9 mouse cellular contexts compared by ENCODE assay signal in genomic region chr2:48539465-48540055, GRCm38 (mm10).
DNase-seq lines count a peak whose midpoint lies in the region; ATAC-seq and TF ChIP-seq lines count a peak whose summit lies in the region.
"Had no signal": no experiment of that assay in that cellular context is flagged by ENCODE, and none has a peak within 500 bp of the region (broad histone marks: within the 10 kb centered on the region; RNA-seq: fewer than 3 reads in every experiment).

No protein-coding gene starts in this region.

- ATAC-seq in neural tube, embryonic 11.5 days (ENCODE audit: insufficient read depth, low FRiP score, low TSS enrichment), result no peak
- ATAC-seq in kidney, postnatal 0 days (replicated peaks; ENCODE audit: low FRiP score, low read depth), result 0 out of 2 replicates have a peak, but pooled peaks have one; percentile 52
- no peak for ATAC-seq in neural tube, embryonic 13.5 days (ENCODE audit: low read depth)

- DNase-seq in neural tube, embryonic 11.5 days (ENCODE audit: low spot score), result no peak
- DNase-seq in neural tube, embryonic 10.5 days (ENCODE audit: extremely low spot score, low spot score), result no peak
- peak; percentile 78 for DNase-seq in heart, adult 9 months (ENCODE audit: low spot score in 2 of 2)
- DNase-seq in kidney, postnatal 0 days (ENCODE audit: low spot score), result peak; percentile 71
- DNase-seq in left cerebral cortex, adult 11 months (ENCODE audit: low spot score), result no peak
- no peak for DNase-seq in embryonic facial prominence, embryonic 10.5 days (ENCODE audit: low spot score)
- DNase-seq in right cerebral cortex, postnatal 10 days (ENCODE audit: low spot score in 2 of 2), result no peak

- no peaks in the 10 kb centered on the region for H3K9me3 ChIP-seq in neural tube, embryonic 11.5 days (ENCODE audit: control insufficient read depth, low read length)
- H3K9me3 ChIP-seq in kidney, postnatal 0 days (replicated peaks; ENCODE audit: low read length), result no peaks in the 10 kb centered on the region
- H3K9me3 ChIP-seq in neural tube, embryonic 13.5 days, result no peaks in the 10 kb centered on the region
- no peaks in the 10 kb centered on the region for H3K9me3 ChIP-seq in embryonic facial prominence, embryonic 10.5 days
- H3K9me3 ChIP-seq: G1E had no signal

- WGBS in neural tube, embryonic 11.5 days, result 59% methylated on average over 4 of the region's 4 CpGs
- 53% methylated on average over 4 of the region's 4 CpGs for WGBS in kidney, postnatal 0 days
- 55% methylated on average over 4 of the region's 4 CpGs for WGBS in neural tube, embryonic 13.5 days
- 72% methylated on average over 4 of the region's 4 CpGs for WGBS in embryonic facial prominence, embryonic 10.5 days

- no peak for TF ChIP-seq CTCF in kidney, postnatal 0 days (IDR thresholded peaks at IDR 0.05; ENCODE audit: low read depth)

- no peak overlapping the region for H3K4me2 ChIP-seq in neural tube, embryonic 11.5 days (ENCODE audit: low read depth)
- peak overlapping the region; percentile 37; the same call in 1 of the 2 replicates for H3K4me2 ChIP-seq in kidney, postnatal 0 days (ENCODE audit: low read length)
- peak overlapping the region; percentile 55 for H3K4me2 ChIP-seq in neural tube, embryonic 13.5 days

- H3K36me3 ChIP-seq in neural tube, embryonic 11.5 days (ENCODE audit: control insufficient read depth, insufficient read depth, low read length), result no peaks in the 10 kb centered on the region
- H3K36me3 ChIP-seq in kidney, postnatal 0 days (ENCODE audit: insufficient read depth, low read length), result no peaks in the 10 kb centered on the region
- H3K36me3 ChIP-seq in neural tube, embryonic 13.5 days, result no peaks in the 10 kb centered on the region
- H3K36me3 ChIP-seq in embryonic facial prominence, embryonic 10.5 days (replicated peaks), result no peaks in the 10 kb centered on the region
- H3K36me3 ChIP-seq: G1E had no signal

- H3K4me1 ChIP-seq in neural tube, embryonic 11.5 days (ENCODE audit: control insufficient read depth, insufficient read depth, low read length), result peaks cover 16% of the 10 kb centered on the region
- H3K4me1 ChIP-seq in kidney, postnatal 0 days (replicated peaks; ENCODE audit: insufficient read depth, low read length), result 0 out of 2 replicates have a peak, but pooled peaks cover 5% of the 10 kb centered on the region
- peaks cover 19% of the 10 kb centered on the region for H3K4me1 ChIP-seq in neural tube, embryonic 13.5 days (replicated peaks)
- H3K4me1 ChIP-seq in embryonic facial prominence, embryonic 10.5 days, result peaks cover 23% of the 10 kb centered on the region

- H3K27ac ChIP-seq in neural tube, embryonic 11.5 days (ENCODE audit: low read depth, low read length), result peak overlapping the region; percentile 42
- no peak overlapping the region for H3K27ac ChIP-seq in kidney, postnatal 0 days
- peak overlapping the region; percentile 85 for H3K27ac ChIP-seq in neural tube, embryonic 13.5 days (replicated peaks)
- H3K27ac ChIP-seq in embryonic facial prominence, embryonic 10.5 days (replicated peaks), result no peak overlapping the region; the same call in 1 of the 2 replicates

- H3K27me3 ChIP-seq in neural tube, embryonic 11.5 days (ENCODE audit: control insufficient read depth, insufficient read depth, low read length), result no peaks in the 10 kb centered on the region
- H3K27me3 ChIP-seq in kidney, postnatal 0 days (ENCODE audit: insufficient read depth, low read length), result no peaks in the 10 kb centered on the region
- H3K27me3 ChIP-seq in neural tube, embryonic 13.5 days, result no peaks in the 10 kb centered on the region
- no peaks in the 10 kb centered on the region for H3K27me3 ChIP-seq in embryonic facial prominence, embryonic 10.5 days (replicated peaks; ENCODE audit: low read depth, poor library complexity, severe bottlenecking)

- no peak overlapping the region for H3K9ac ChIP-seq in neural tube, embryonic 11.5 days (ENCODE audit: low read length)
- no peak overlapping the region for H3K9ac ChIP-seq in kidney, postnatal 0 days (ENCODE audit: low read depth, low read length)
- H3K9ac ChIP-seq in neural tube, embryonic 13.5 days, result peak overlapping the region; percentile 60; the same call in 1 of the 2 replicates

- H3K4me3 ChIP-seq in neural tube, embryonic 11.5 days (ENCODE audit: low read depth, low read length), result no peak overlapping the region
- no peak overlapping the region for H3K4me3 ChIP-seq in kidney, postnatal 0 days (replicated peaks; ENCODE audit: low read depth, low read length)
- peak overlapping the region; percentile 27 for H3K4me3 ChIP-seq in neural tube, embryonic 13.5 days
- no peak overlapping the region for H3K4me3 ChIP-seq in embryonic facial prominence, embryonic 10.5 days

Comparison
In these comparisons a context has a peak if more than half of its experiments do, and no peak if none do; other contexts are left out.
1. DNase-seq: peak in heart, adult 9 months (2 of 2) and kidney, postnatal 0 days (single experiment); none in neural tube, embryonic 11.5 days (single experiment), neural tube, embryonic 10.5 days (single experiment), left cerebral cortex, adult 11 months (single experiment), embryonic facial prominence, embryonic 10.5 days (single experiment) and right cerebral cortex, postnatal 10 days (0 of 2).
2. H3K27ac ChIP-seq: peak in neural tube, embryonic 11.5 days (single experiment) and neural tube, embryonic 13.5 days (single experiment); none in kidney, postnatal 0 days (single experiment) and embryonic facial prominence, embryonic 10.5 days (single experiment).